In the genomic region with DNA sequence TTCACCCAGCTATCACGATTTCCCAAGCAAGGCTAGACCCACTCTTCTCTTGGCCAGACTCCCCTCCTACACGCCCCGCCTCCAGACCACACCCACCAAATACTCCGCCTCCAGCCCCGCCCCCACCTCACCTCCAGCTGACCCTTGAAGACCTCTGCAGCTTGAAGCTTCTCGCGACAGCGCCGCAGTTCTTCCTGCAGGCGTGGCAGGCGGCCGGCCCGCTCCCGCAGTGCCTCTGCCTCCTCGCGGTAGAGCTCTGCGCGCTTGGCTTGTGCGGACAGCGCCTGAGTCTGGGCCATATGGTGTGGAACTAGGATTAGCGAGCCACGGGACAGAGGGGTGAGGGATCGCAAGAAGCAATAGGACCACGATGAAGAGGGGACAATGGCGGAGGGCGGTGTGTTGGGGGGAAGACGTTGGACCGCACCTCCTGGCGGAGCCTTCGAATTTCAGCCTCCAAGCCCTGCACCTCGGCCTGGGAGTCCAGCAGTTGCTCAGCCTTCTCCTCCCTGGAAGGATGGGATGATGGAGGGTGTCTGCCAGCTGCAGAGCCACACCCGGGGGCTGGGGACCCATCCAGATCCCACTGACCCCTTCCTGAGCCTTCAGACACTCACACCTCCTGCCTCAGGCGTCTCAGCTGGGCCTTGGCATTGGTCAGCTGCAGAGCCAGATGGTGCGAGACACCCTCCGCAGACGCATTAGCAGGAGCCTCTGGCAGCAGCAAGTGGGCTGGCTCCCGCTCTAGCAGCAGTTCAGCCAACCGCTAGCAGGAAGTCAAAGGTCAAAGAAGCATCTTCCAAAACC, we compare ENCODE assay signal across 8 mouse cellular contexts. TPM values are rescaled to one million over a fixed set of nuclear protein-coding genes. Genes with fewer than 3 reads are reported as not detected.
DNase-seq lines count a peak whose midpoint lies in the region; ATAC-seq and TF ChIP-seq lines count a peak whose summit lies in the region.

No protein-coding gene starts in this region.

- peak overlapping the region; percentile 78 for H3K27ac ChIP-seq in heart, embryonic 10.5 days
- no peak overlapping the region for H3K27ac ChIP-seq in heart, embryonic 14.5 days (replicated peaks in 1 of 2; ENCODE audit: control insufficient read depth in 1 of 2, insufficient read depth in 1 of 2, low read depth in 2 of 2, low read length in 2 of 2)
- H3K27ac ChIP-seq in limb, embryonic 13.5 days = no peak overlapping the region
- no peak overlapping the region for H3K27ac ChIP-seq in midbrain, postnatal 0 days (ENCODE audit: low read depth, low read length)

- H3K4me1 ChIP-seq in heart, embryonic 10.5 days = peaks cover 35% of the 10 kb centered on the region
- H3K4me1 ChIP-seq in heart, embryonic 14.5 days (ENCODE audit: control insufficient read depth in 2 of 2, insufficient read depth in 2 of 2, low read length in 2 of 2) = peaks cover 13 to 15% of the 10 kb centered on the region in 2 experiments; a peak in 3 of 4 replicates
- peaks cover 22% of the 10 kb centered on the region for H3K4me1 ChIP-seq in limb, embryonic 13.5 days
- H3K4me1 ChIP-seq in midbrain, postnatal 0 days (ENCODE audit: insufficient read depth, low read length) = no peaks in the 10 kb centered on the region; the same call in 1 of the 2 replicates

- intact Hi-C loops in heart, postnatal 25 days (cut with DNase I) = no loop called here
- intact Hi-C loops in left cerebral cortex, postnatal 36 days (cut with DNase I) = no loop called here

- no peaks in the 10 kb centered on the region for H3K9me3 ChIP-seq in heart, embryonic 10.5 days
- no peaks in the 10 kb centered on the region for H3K9me3 ChIP-seq in heart, embryonic 14.5 days (ENCODE audit: control insufficient read depth, low read length)
- no peaks in the 10 kb centered on the region for H3K9me3 ChIP-seq in limb, embryonic 13.5 days
- no peaks in the 10 kb centered on the region for H3K9me3 ChIP-seq in midbrain, postnatal 0 days (ENCODE audit: low read length)

- ATAC-seq in heart, embryonic 14.5 days (ENCODE audit: insufficient number of reproducible peaks, insufficient read depth, low FRiP score, low read depth) = peak; percentile 52
- peak; percentile 41; the same call in 1 of the 2 replicates for ATAC-seq in limb, embryonic 13.5 days (ENCODE audit: low FRiP score, low read depth)
- peak; percentile 41 for ATAC-seq in midbrain, postnatal 0 days (ENCODE audit: low FRiP score)

- H3K4me2 ChIP-seq in heart, embryonic 14.5 days (ENCODE audit: low read length) = peak overlapping the region; percentile 67
- peak overlapping the region; percentile 54 for H3K4me2 ChIP-seq in limb, embryonic 13.5 days (replicated peaks)
- peak overlapping the region; percentile 36 for H3K4me2 ChIP-seq in midbrain, postnatal 0 days (ENCODE audit: low read depth, low read length, poor library complexity, severe bottlenecking)

- peak overlapping the region; percentile 55 for H3K4me3 ChIP-seq in heart, embryonic 10.5 days
- peak overlapping the region; percentile 28 to 44 for H3K4me3 ChIP-seq in heart, embryonic 14.5 days (ENCODE audit: control insufficient read depth in 1 of 2, insufficient read depth in 1 of 2, low read depth in 1 of 2, low read length in 2 of 2)
- H3K4me3 ChIP-seq in limb, embryonic 13.5 days = peak overlapping the region; percentile 27
- H3K4me3 ChIP-seq in midbrain, postnatal 0 days (ENCODE audit: low read depth, low read length) = no peak overlapping the region

- DNase-seq in heart, embryonic 10.5 days (ENCODE audit: low spot score) = peak; percentile 94
- no peak for DNase-seq in heart, postnatal 25 days (ENCODE audit: low spot score)
- DNase-seq in embryo, embryonic 10.5 days (ENCODE audit: low spot score) = peak; percentile 87
- DNase-seq in midbrain, postnatal 0 days (ENCODE audit: low spot score) = peak; percentile 63
- DNase-seq in left cerebral cortex, postnatal 36 days (ENCODE audit: low spot score in 2 of 2) = no peak
- no peak for DNase-seq in ovary, adult 18-20 months (ENCODE audit: low spot score)

- peaks cover 53% of the 10 kb centered on the region for H3K27me3 ChIP-seq in heart, embryonic 10.5 days (ENCODE audit: insufficient read depth, poor library complexity, severe bottlenecking)
- H3K27me3 ChIP-seq in heart, embryonic 14.5 days (ENCODE audit: control insufficient read depth, insufficient read depth, low read length) = peaks cover 25% of the 10 kb centered on the region
- peaks cover 42% of the 10 kb centered on the region for H3K27me3 ChIP-seq in limb, embryonic 13.5 days
- peaks cover 8% of the 10 kb centered on the region; the same call in 1 of the 2 replicates for H3K27me3 ChIP-seq in midbrain, postnatal 0 days (ENCODE audit: insufficient read depth, low read length)

- peak; percentile 34 for TF ChIP-seq CTCF in midbrain, postnatal 0 days (IDR thresholded peaks at IDR 0.05)

- no peaks in the 10 kb centered on the region for H3K36me3 ChIP-seq in heart, embryonic 10.5 days
- H3K36me3 ChIP-seq in heart, embryonic 14.5 days (ENCODE audit: control insufficient read depth, insufficient read depth, low read length) = no peaks in the 10 kb centered on the region
- no peaks in the 10 kb centered on the region for H3K36me3 ChIP-seq in limb, embryonic 13.5 days
- no peaks in the 10 kb centered on the region for H3K36me3 ChIP-seq in midbrain, postnatal 0 days (ENCODE audit: insufficient read depth, low read length)

- WGBS in heart, embryonic 10.5 days = 6% methylated on average over 38 of the region's 38 CpGs
- 7% methylated on average over 38 of the region's 38 CpGs for WGBS in heart, embryonic 14.5 days
- 7% methylated on average over 38 of the region's 38 CpGs for WGBS in limb, embryonic 13.5 days
- 12% methylated on average over 38 of the region's 38 CpGs for WGBS in midbrain, postnatal 0 days

- peak overlapping the region; percentile 28 for H3K9ac ChIP-seq in heart, embryonic 14.5 days (ENCODE audit: low read length)
- H3K9ac ChIP-seq in limb, embryonic 13.5 days = peak overlapping the region; percentile 43; the same call in 1 of the 2 replicates
- H3K9ac ChIP-seq in midbrain, postnatal 0 days (replicated peaks; ENCODE audit: low read length, poor library complexity, severe bottlenecking) = no peak overlapping the region

RNA-seq across cellular contexts. Expression of a gene that starts 2.6 kb away (rescaled TPM):
- polyA plus RNA-seq in heart, embryonic 10.5 days (2016; fragmentation: Nextera tagmentation; extraction: Ambion mirVana) = 0.38 and 0.63 TPM in 2 replicates
- total RNA-seq in heart, postnatal 25 days (2021) = under 1 TPM; 0.55 to 0.73 TPM
- 0.22 and 0.65 TPM in 2 replicates for polyA plus RNA-seq in heart, embryonic 14.5 days (2014; fragmentation: Nextera tagmentation; extraction: Ambion mirVana)
- 1.1 and 1.2 TPM in 2 replicates for polyA plus RNA-seq in limb, embryonic 13.5 days (2015; fragmentation: Nextera tagmentation; extraction: Ambion mirVana)
- 1.0 and 1.9 TPM in 2 replicates for total RNA-seq in midbrain, postnatal 0 days (2014; rRNA removed)
- polyA plus RNA-seq in midbrain, postnatal 0 days (2015; fragmentation: Nextera tagmentation; extraction: Ambion mirVana) = 0.86 and 1.8 TPM in 2 replicates
- total RNA-seq in left cerebral cortex, postnatal 36 days (2021) = 1 to 10 TPM; 2.3 to 3.7 TPM

RNA-seq across cellular contexts. Expression of a gene that starts 15.0 kb away (rescaled TPM):
- polyA plus RNA-seq in heart, embryonic 10.5 days (2016; fragmentation: Nextera tagmentation; extraction: Ambion mirVana) = 10.1 and 14.7 TPM in 2 replicates
- 10 to 100 TPM; 17.2 to 19.0 TPM for total RNA-seq in heart, postnatal 25 days (2021)
- 11.1 and 13.9 TPM in 2 replicates for polyA plus RNA-seq in heart, embryonic 14.5 days (2014; fragmentation: Nextera tagmentation; extraction: Ambion mirVana)
- polyA plus RNA-seq in limb, embryonic 13.5 days (2015; fragmentation: Nextera tagmentation; extraction: Ambion mirVana) = 20.7 and 21.4 TPM in 2 replicates
- 20.6 and 31.1 TPM in 2 replicates for total RNA-seq in midbrain, postnatal 0 days (2014; rRNA removed)
- polyA plus RNA-seq in midbrain, postnatal 0 days (2015; fragmentation: Nextera tagmentation; extraction: Ambion mirVana) = 18.5 and 19.1 TPM in 2 replicates
- 10 to 100 TPM; 29.6 to 45.4 TPM for total RNA-seq in left cerebral cortex, postnatal 36 days (2021)

RNA-seq across cellular contexts. Expression of a gene that starts 54.1 kb away (rescaled TPM):
- 89.9 and 116 TPM in 2 replicates for polyA plus RNA-seq in heart, embryonic 10.5 days (2016; fragmentation: Nextera tagmentation; extraction: Ambion mirVana)
- 10 to 100 TPM; 29.2 to 32.6 TPM for total RNA-seq in heart, postnatal 25 days (2021)
- 81.9 and 95.0 TPM in 2 replicates for polyA plus RNA-seq in heart, embryonic 14.5 days (2014; fragmentation: Nextera tagmentation; extraction: Ambion mirVana)
- 165 and 176 TPM in 2 replicates for polyA plus RNA-seq in limb, embryonic 13.5 days (2015; fragmentation: Nextera tagmentation; extraction: Ambion mirVana)
- total RNA-seq in midbrain, postnatal 0 days (2014; rRNA removed) = 80.6 and 85.4 TPM in 2 replicates
- 110 and 118 TPM in 2 replicates for polyA plus RNA-seq in midbrain, postnatal 0 days (2015; fragmentation: Nextera tagmentation; extraction: Ambion mirVana)
- 10 to 100 TPM; 39.8 to 48.2 TPM for total RNA-seq in left cerebral cortex, postnatal 36 days (2021)

RNA-seq across cellular contexts. Expression of a gene that starts 54.5 kb away (rescaled TPM):
- 166 and 169 TPM in 2 replicates for polyA plus RNA-seq in heart, embryonic 10.5 days (2016; fragmentation: Nextera tagmentation; extraction: Ambion mirVana)
- total RNA-seq in heart, postnatal 25 days (2021) = 100 to 1,000 TPM; 722 to 748 TPM
- 192 and 210 TPM in 2 replicates for polyA plus RNA-seq in heart, embryonic 14.5 days (2014; fragmentation: Nextera tagmentation; extraction: Ambion mirVana)
- polyA plus RNA-seq in limb, embryonic 13.5 days (2015; fragmentation: Nextera tagmentation; extraction: Ambion mirVana) = 223 and 235 TPM in 2 replicates
- 211 and 223 TPM in 2 replicates for total RNA-seq in midbrain, postnatal 0 days (2014; rRNA removed)
- polyA plus RNA-seq in midbrain, postnatal 0 days (2015; fragmentation: Nextera tagmentation; extraction: Ambion mirVana) = 491 and 528 TPM in 2 replicates
- total RNA-seq in left cerebral cortex, postnatal 36 days (2021) = 100 to 1,000 TPM; 341 to 382 TPM

Comparison
In these comparisons a context has a peak if more than half of its experiments do, and no peak if none do; other contexts are left out.
1. DNase-seq: peak in heart, embryonic 10.5 days (single experiment), embryo, embryonic 10.5 days (single experiment) and midbrain, postnatal 0 days (single experiment); none in heart, postnatal 25 days (single experiment), left cerebral cortex, postnatal 36 days (0 of 2) and ovary, adult 18-20 months (single experiment).
2. Peak in every context shown above with its lines, with median percentiles within 50 percentile points of each other: ATAC-seq and H3K4me2 ChIP-seq.